Mouse (Mus musculus) heart, postnatal 0 days (tissue): Measurements from ENCODE around the gene Grb7. TPM values are rescaled to one million over a fixed set of nuclear protein-coding genes. Genes with fewer than 3 reads are reported as not detected.

Experiments used
- ATAC-seq: fragments of 200-750 bp; cut with Nextera tagmentation; 2 replicates; pipeline ENCODE4 v1.8.0; 2017; ENCODE audit warnings: low read depth, moderate number of reproducible peaks, moderate library complexity; ENCODE audit not compliant: insufficient read depth
- DNase-seq: peaks from one replicate; pipeline ENCODE4 v3.0.0-alpha.2; 2016; ENCODE audit warnings: low spot score
- H3K27ac ChIP-seq: fragments of 300-500 bp; sonication (generic); 2 replicates; pipeline ENCODE4 v1.5.1; 2014; ENCODE audit warnings: low read depth, mild to moderate bottlenecking
- H3K27me3 ChIP-seq: fragments of 300-500 bp; sonication (generic); 2 replicates; pipeline ENCODE4 v1.6.1; 2014; ENCODE audit warnings: low read length, mixed read lengths; ENCODE audit not compliant: control insufficient read depth, insufficient read depth
- H3K36me3 ChIP-seq: fragments of 300-500 bp; sonication (generic); replicated peaks from 2 replicates; pipeline ENCODE4 v1.6.1; 2014; ENCODE audit warnings: low read length, mixed read lengths; ENCODE audit not compliant: control insufficient read depth, insufficient read depth
- H3K4me1 ChIP-seq: fragments of 300-500 bp; sonication (generic); 2 replicates; pipeline ENCODE4 v1.6.1; 2014; ENCODE audit warnings: antibody characterized with exemption; ENCODE audit not compliant: control insufficient read depth, insufficient read depth
- H3K4me2 ChIP-seq: fragments of 300-500 bp; sonication (generic); 2 replicates; pipeline ENCODE4 v1.6.1; 2014; ENCODE audit warnings: low read depth, mild to moderate bottlenecking, low read length, moderate library complexity
- H3K4me3 ChIP-seq: fragments of 300-500 bp; sonication (generic); 2 replicates; pipeline ENCODE4 v1.5.1; 2014; ENCODE audit warnings: low read depth, low read length
- H3K9ac ChIP-seq: fragments of 300-500 bp; sonication (generic); replicated peaks from 2 replicates; pipeline ENCODE4 v1.6.1; 2014; ENCODE audit warnings: low read depth, low read length, mixed read lengths
- H3K9me3 ChIP-seq: fragments of 300-500 bp; sonication (generic); replicated peaks from 2 replicates; pipeline ENCODE4 v1.6.1; 2016; ENCODE audit warnings: low read length; ENCODE audit not compliant: control insufficient read depth
- CTCF ChIP-seq: IDR thresholded peaks from 2 replicates; pipeline ENCODE4 v1.5.1; 2016; ENCODE audit warnings: antibody characterized with exemption, control low read depth, low read depth
- EP300 ChIP-seq: IDR thresholded peaks from 2 replicates; pipeline ENCODE4 v1.6.1; 2016; ENCODE audit warnings: antibody characterized with exemption, low read depth
- WGBS: fragments of 180-500 bp; shearing (Covaris S2); extraction: QIAGEN DNeasy Blood & Tissue Kit; methylation state at CpG from one replicate; pipeline ENCODE4 v1.1.7; 2014; 5-methylcytosine and 5-hydroxymethylcytosine counted together
- polyA plus RNA-seq: library from polyadenylated mRNA; unstranded; fragments of >200 nt; fragmentation: Nextera tagmentation; extraction: Ambion mirVana; gene quantifications from 2 replicates; pipeline ENCODE4 v1.2.1, GENCODE M21; 2015
- total RNA-seq: library from RNA; depleted of rRNA; stranded (reverse); fragments of >200 nt; gene quantifications from 2 replicates; pipeline ENCODE4 v1.2.3, GENCODE M21; 2014; ENCODE audit warnings: low replicate concordance

The Grb7 gene
- total and polyA plus RNA-seq, 2 experiments from 2014 or later = 0.15 to 0.92 TPM

DNA sequence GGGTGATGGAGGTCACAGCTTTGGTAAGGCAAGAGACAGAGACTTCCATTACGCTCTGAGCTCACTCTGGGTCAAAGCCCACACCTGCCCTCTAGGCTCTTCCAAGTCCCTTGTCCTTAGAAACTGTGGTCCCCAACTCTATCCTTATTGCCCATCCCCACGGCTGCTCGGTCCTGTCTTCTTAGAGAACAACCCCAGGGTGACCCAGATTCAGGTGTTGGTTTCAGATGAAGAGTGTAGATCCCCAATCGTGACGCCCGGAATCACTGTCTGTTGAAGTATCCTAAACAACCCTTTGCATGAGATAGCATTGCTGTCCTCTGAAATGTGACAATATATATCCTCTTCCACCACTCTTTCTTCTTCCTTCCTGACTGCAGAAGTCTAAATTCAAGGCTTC is 16.1 kb downstream of the Grb7 start:
- TF ChIP-seq EP300 = no peak
- TF ChIP-seq CTCF = no peak
- Histone ChIP-seq H3K27ac (no peak overlapping the region), H3K4me3 (no peak overlapping the region), H3K4me2 (no peak overlapping the region), H3K9me3 (no peaks in the 10 kb centered on the region), H3K27me3 (peaks cover 18% of the 10 kb centered on the region), H3K4me1 (no peaks in the 10 kb centered on the region), H3K9ac (no peak overlapping the region), H3K36me3 (no peaks in the 10 kb centered on the region)
- DNase-seq (no peak), ATAC-seq (no peak)
- WGBS = 80% methylated on average over 6 of the region's 6 CpGs

- TF ChIP-seq CTCF (no peak), EP300 (no peak)
- Histone ChIP-seq H3K27me3 (peaks cover 7% of the 10 kb centered on the region), H3K4me1 (no peaks in the 10 kb centered on the region), H3K9ac (no peak overlapping the region), H3K36me3 (no peaks in the 10 kb centered on the region), H3K9me3 (no peaks in the 10 kb centered on the region), H3K27ac (no peak overlapping the region), H3K4me3 (no peak overlapping the region), H3K4me2 (no peak overlapping the region)
- WGBS = 76% methylated on average over 9 of the region's 9 CpGs
- ATAC-seq (no peak), DNase-seq (no peak)
These were observed 17.7 kb downstream of the Grb7 start for GRCm38 (mm10) chr11:98463911-98464310.

DNA sequence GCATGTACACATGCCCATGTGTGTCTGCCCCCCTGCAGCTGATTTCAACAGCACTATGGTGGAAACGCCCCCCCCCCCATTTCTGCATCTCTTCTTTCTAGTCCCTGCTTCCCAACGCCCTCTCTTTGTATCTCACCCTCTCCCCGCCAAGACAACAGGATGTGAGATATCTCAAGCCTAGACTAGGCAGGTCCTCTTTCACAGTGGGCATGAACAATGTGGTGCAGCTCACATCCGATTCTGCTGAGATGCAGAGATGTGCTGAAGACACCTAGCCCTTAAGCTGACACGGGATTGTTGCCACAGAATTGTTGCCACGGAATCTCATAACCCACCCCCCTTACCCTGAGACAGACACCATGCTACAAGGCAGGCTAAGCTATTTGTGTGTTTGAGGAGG is 18.3 kb downstream of the Grb7 start:
- H3K36me3 ChIP-seq = no peaks in the 10 kb centered on the region
- no peak for TF ChIP-seq EP300
- TF ChIP-seq CTCF = no peak
- peaks cover 1% of the 10 kb centered on the region; the same call in 1 of the 2 replicates for H3K27me3 ChIP-seq
- H3K9ac ChIP-seq = no peak overlapping the region
- H3K4me2 ChIP-seq = no peak overlapping the region
- DNase-seq = no peak
- H3K27ac ChIP-seq = no peak overlapping the region
- H3K4me3 ChIP-seq = no peak overlapping the region
- H3K9me3 ChIP-seq = no peaks in the 10 kb centered on the region
- ATAC-seq = no peak
- 49% methylated on average over 6 of the region's 6 CpGs for WGBS
- H3K4me1 ChIP-seq = no peaks in the 10 kb centered on the region

GRCm38 (mm10) chr11:98469761-98470714 is 23.8 kb downstream of the Grb7 start:
- H3K4me2 ChIP-seq = no peak overlapping the region
- no peaks in the 10 kb centered on the region for H3K27me3 ChIP-seq
- H3K27ac ChIP-seq = no peak overlapping the region
- ATAC-seq (no peak), DNase-seq (no peak)
- H3K9me3 ChIP-seq = no peaks in the 10 kb centered on the region
- no peaks in the 10 kb centered on the region for H3K4me1 ChIP-seq
- TF ChIP-seq CTCF (no peak), EP300 (no peak)
- H3K36me3 ChIP-seq = no peaks in the 10 kb centered on the region
- H3K9ac ChIP-seq = no peak overlapping the region
- 68% methylated on average over 22 of the region's 22 CpGs for WGBS
- H3K4me3 ChIP-seq = no peak overlapping the region

- H3K36me3 ChIP-seq = no peaks in the 10 kb centered on the region
- WGBS = 66% methylated on average over 6 of the region's 6 CpGs
These were observed 24.6 kb downstream of the Grb7 start for GRCm38 (mm10) chr11:98470795-98471194.

More at GRCm38 (mm10) chr11:98470795-98471194, 24.6 kb downstream of the Grb7 start:
- Histone ChIP-seq H3K4me1 (no peaks in the 10 kb centered on the region), H3K9me3 (no peaks in the 10 kb centered on the region), H3K27ac (no peak overlapping the region), H3K9ac (no peak overlapping the region), H3K4me3 (no peak overlapping the region), H3K27me3 (no peaks in the 10 kb centered on the region), H3K4me2 (no peak overlapping the region)
- DNase-seq (no peak), ATAC-seq (no peak)
- TF ChIP-seq CTCF = no peak
- no peak for TF ChIP-seq EP300
